Mouse (Mus musculus): ENCODE results near the gene Dusp23.
A peak's percentile ranks its signal among the peaks of the same experiment; 100 is the strongest.

The Dusp23 gene

DNA sequence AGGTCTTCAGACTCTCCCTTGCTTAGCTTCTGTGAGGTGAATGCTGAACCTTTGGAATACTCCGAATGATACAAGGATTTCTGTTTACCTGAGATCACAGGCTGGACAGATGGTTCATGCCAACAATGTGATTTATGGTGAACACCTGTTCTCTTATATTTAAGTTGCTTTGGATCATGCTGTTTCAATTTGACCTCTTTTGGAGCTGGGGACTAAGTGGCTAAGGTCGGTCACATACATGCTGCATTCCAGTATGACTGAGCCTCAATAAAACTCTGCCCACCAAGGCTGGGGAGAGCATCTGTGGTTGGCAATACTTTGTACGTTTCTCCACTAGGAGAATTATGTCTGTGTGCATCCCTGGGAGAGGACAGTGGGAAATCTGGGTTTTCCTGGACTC, 8.7 kb downstream of the Dusp23 start:
- no peak for DNase-seq (ENCODE audit: extremely low spot score, low read depth, low spot score)

GRCm38 (mm10) chr1:172623599-172623998, 9.2 kb downstream of the Dusp23 start:
- no peak for DNase-seq (ENCODE audit: extremely low spot score, low read depth, low spot score)

- no peak for DNase-seq (ENCODE audit: extremely low spot score, low read depth, low spot score)
These were observed 13.5 kb downstream of the Dusp23 start for GRCm38 (mm10) chr1:172619235-172619634.

DNA sequence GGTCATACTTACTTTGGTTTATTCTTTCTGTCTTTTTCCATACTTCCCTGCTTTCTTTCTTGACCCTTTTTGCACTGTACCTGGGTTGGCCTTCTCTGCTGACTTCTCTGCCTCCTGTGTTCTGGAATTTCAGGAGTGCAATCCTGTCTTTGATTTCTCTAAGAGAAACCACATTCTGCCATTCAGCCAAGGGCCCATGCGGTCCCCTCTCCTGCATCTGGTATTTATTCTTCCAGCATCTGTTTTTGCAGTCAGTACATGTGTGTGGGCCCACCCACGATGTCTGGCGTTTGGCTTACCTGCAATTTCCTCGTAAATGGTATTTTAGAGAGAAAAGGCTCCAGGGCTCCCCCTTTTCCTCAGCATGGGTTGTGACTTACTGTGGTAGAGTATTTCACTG, 14.6 kb downstream of the Dusp23 start:
- peak; percentile 50 for DNase-seq (ENCODE audit: extremely low spot score, low read depth, low spot score)

DNA sequence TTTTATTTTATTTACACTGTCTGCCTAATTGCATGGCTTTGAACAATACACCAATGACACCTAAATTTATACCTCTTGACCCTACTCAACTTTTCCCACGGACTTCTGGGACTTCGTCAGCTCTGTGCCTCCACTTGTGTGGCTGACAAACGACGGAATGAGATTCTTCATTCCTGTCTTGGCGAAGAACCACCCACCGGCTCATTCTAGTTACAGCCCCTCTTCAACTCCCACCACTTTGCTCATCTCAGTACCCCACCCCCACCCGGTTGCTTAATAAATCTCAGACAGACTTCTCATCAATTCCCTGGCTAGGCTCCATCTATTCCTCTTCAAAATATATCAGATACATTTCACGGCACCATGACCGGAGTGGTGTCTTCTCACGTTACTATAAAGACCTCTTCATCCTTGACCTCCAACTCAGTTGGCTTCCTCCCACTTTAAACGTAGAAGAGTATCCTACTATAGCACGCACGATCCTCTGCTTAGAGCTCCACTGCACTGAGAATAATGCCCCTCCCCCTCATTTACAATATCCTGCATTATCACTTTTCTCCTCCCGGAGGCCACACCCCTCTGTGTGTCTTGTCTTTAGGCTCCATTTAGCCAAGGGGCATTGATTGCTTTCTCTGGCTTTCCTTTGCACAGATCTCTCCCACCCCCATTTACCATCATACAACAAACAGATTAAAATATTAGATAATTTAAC, 15.2 kb downstream of the Dusp23 start:
- no peak for DNase-seq (ENCODE audit: extremely low spot score, low read depth, low spot score)

DNA sequence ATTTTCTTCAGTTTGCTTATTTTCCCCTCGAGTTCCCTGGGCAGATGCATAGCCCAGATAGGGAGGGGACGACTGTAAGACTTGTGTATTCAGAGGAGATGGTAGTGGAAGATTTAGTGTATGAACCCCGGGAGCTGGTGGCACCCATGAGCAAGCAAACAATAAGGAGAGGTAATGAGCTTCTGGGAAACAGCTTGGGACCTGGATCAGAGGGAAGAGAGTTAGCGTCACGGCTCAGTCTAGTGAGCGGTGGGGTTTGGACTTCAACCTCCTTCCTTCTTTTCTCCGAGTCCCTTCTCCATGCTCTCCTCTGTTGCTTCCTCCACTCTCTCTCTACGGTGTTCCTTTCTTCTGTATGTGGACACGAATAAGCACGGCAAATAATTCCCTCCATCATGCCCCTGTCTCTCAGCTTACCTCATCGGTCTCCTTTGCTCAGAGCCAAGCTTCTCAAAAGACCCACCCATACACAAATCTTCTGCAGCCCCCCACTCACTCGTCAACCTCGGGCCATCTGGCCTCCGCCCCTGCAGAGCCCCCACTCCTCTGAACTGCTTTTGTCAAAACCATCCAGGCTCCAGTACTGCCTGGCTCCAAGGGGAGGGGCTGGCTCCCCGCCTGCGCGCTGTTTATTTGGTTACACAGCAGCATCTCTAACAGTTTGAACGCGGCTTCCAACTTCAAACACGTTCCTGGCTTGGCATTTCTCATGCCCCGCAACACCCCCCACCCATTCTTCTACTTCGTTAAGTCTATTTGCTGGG, 16.0 kb downstream of the Dusp23 start:
- no peak for DNase-seq (ENCODE audit: extremely low spot score, low read depth, low spot score)

DNA sequence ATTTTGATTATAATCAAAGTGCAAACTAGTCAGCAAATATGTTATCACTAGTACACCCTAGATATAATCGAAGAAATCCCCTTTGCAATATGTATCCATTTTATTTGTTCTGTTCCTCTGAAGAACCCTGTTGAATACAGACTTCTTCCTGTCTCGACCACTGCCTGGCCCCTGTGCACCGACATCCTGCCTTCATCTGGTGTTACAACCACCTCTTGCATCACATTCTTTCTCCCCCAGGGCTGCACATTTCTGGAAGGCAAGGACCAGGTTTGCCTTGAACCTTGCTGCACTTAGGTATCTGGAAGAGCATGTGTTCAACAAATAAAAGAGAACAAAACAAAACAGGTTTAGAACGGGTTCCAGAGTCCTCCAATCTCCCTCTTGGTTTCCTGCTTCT, 17.4 kb downstream of the Dusp23 start:
- no peak for DNase-seq (ENCODE audit: extremely low spot score, low read depth, low spot score)

GRCm38 (mm10) chr1:172614654-172615053, 18.1 kb downstream of the Dusp23 start:
- no peak for DNase-seq (ENCODE audit: extremely low spot score, low read depth, low spot score)

- no peak for DNase-seq (ENCODE audit: extremely low spot score, low read depth, low spot score)
These were observed 20.0 kb downstream of the Dusp23 start for GRCm38 (mm10) chr1:172612745-172613144.

- no peak for DNase-seq (ENCODE audit: extremely low spot score, low read depth, low spot score)
These were observed 21.5 kb downstream of the Dusp23 start for GRCm38 (mm10) chr1:172611304-172611703.

- no peak for DNase-seq (ENCODE audit: extremely low spot score, low read depth, low spot score)
These were observed 30.4 kb downstream of the Dusp23 start, which contains the start of gene Fcrl6 for GRCm38 (mm10) chr1:172602326-172602725. Gene Fcrl6, minus strand, starts transcription at chr1:172602551.

DNA sequence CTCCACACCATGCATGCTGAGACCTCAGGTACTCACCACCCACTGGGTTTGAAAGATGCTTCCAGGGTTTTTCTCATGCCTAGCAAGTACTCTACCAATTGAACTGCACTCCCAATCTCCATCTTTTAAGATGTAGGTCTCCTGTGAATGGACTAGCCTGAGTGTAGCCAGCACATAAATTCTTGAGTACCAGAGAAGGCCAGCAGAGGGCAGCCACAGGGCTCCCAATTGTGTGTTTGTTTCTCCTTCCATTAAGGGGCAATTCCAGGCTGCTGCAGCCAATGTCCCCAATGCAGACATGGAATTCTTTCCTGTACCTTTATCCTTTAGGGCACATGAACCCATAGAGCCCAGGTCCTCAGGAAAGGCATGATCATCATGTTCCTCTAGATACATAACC, 38.3 kb downstream of the Dusp23 start:
- no peak for DNase-seq (ENCODE audit: extremely low spot score, low read depth, low spot score)

DNA sequence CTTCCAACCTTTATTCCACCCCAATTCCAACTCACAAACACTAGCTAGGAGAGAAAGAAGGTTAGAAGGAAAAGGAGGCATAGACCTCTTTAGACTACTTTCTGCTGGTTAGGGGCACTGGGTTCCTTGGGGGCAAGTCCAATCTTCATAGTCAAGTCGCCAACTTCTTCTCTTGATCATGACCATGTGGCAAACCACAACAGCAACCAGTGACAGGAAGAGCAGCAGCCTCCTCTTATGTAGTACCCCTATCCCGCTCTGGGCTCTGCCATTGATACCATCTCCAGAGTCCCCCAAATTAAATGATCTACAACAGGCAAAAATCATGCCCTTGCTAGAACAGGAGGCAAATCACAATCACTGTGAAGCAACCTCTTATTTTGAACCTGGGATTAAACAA, 38.8 kb downstream of the Dusp23 start:
- DNase-seq (ENCODE audit: extremely low spot score, low read depth, low spot score), result no peak

DNA sequence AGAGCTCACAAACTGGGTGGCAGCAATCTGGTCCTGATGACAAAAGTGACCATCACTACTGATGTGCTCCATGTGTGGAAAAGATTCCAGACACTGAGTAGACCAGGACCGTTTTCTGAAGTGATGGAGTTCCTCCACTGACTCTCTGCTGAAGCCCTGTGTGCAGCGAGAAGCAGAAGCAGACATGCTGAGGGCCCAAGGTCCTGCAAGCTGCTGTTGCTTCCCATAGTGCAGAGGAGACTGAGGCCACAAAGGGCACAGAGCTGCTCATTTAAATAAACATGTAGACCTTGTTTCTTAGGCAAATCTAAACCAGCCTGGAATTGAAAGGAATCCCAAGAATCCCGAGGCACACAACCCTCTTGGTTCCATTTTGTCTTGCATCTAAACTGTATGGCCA, 39.4 kb downstream of the Dusp23 start:
- no peak for DNase-seq (ENCODE audit: extremely low spot score, low read depth, low spot score)

DNA sequence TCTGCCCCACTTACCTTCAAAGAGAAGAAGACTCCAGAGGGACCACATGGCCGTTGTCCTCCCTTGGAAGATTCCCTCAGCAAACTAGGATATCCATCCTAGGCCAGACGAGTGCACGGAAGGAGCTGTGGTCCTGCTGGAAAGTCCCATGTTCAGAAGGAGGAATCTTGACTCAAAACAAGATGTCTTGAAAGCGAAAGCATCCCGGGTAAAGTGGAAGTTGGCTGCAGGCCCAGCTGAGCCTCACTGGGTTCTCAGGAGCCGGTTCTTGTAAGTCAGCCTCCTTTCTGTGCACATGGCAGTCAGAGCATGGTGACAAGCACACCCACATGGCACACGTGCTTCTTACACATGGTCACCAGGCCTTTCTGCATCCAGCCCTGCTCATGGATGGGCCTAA, 42.4 kb downstream of the Dusp23 start, which contains the start of gene Slamf8:
TSS of gene Slamf8 (minus strand) at position 184 of the 400 bp plus-strand sequence.
- DNase-seq (ENCODE audit: extremely low spot score, low read depth, low spot score), result no peak

GRCm38 (mm10) chr1:172585612-172586567, 46.9 kb downstream of the Dusp23 start:
- no peak for DNase-seq (ENCODE audit: extremely low spot score, low read depth, low spot score)

- no peak for DNase-seq (ENCODE audit: extremely low spot score, low read depth, low spot score)
These were observed 47.7 kb downstream of the Dusp23 start for GRCm38 (mm10) chr1:172585026-172585425.

DNA sequence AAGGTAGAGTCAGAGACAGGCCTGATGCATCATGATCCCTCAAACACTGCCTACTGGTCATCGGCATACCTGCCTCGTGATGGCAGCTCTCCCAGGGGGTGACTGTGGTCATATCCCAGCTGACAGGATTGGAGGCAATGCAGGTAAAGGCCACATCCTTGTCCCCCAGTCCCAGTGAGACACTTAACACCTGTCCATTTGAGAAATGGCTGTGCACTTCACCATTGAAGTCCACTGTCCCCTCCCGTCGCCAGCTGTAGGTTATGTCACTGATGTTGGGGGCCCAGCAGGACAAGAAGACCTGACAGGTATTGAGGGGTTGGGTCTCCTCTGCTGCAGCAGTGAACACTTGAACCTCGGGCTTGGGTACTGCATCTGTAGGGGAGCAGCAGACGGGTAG, 48.5 kb downstream of the Dusp23 start:
- DNase-seq (ENCODE audit: extremely low spot score, low read depth, low spot score), result no peak

GRCm38 (mm10) chr1:172582436-172582835, 50.3 kb downstream of the Dusp23 start:
- no peak for DNase-seq (ENCODE audit: extremely low spot score, low read depth, low spot score)

Data from hindlimb bud, embryonic 11.5 days (tissue).